Mouse (Mus musculus) thymus, adult 2 months (tissue): ENCODE measurements around the gene Snd1. TPM values are rescaled to one million over a fixed set of nuclear protein-coding genes. Genes with fewer than 3 reads are reported as not detected.

ENCODE experiments used
- DNase-seq: peaks from one replicate; pipeline ENCODE4 v3.0.0; 2021
- H3K27ac ChIP-seq: fragments of 200-500 bp; 2 replicates; pipeline ENCODE4 v1.5.1; 2012; ENCODE audit warnings: low read length, control low read depth; ENCODE audit not compliant: control insufficient read depth, insufficient read depth
- H3K27me3 ChIP-seq: fragments of 200-500 bp; 2 replicates; pipeline ENCODE4 v1.6.1; 2012; ENCODE audit warnings: mild to moderate bottlenecking, low read length, moderate library complexity, mixed read lengths; ENCODE audit not compliant: control insufficient read depth, insufficient read depth
- H3K36me3 ChIP-seq: fragments of 200-500 bp; 2 replicates; pipeline ENCODE4 v1.6.1; 2012; ENCODE audit warnings: mild to moderate bottlenecking, low read length, moderate library complexity; ENCODE audit not compliant: control insufficient read depth, insufficient read depth
- H3K4me1 ChIP-seq: fragments of 200-500 bp; replicated peaks from 2 replicates; pipeline ENCODE4 v1.6.1; 2012; ENCODE audit warnings: low read length; ENCODE audit not compliant: control insufficient read depth, insufficient read depth
- H3K4me3 ChIP-seq: fragments of 200-500 bp; 2 replicates; pipeline ENCODE4 v1.5.1; 2012; ENCODE audit warnings: mild to moderate bottlenecking, low read length, control low read depth, moderate library complexity; ENCODE audit not compliant: control insufficient read depth, insufficient read depth
- CTCF ChIP-seq: fragments of 200-500 bp; IDR thresholded peaks from 2 replicates; pipeline ENCODE4 v1.5.1; 2012; ENCODE audit warnings: mild to moderate bottlenecking, control low read depth, low read length, moderate library complexity, borderline replicate concordance; ENCODE audit not compliant: control insufficient read depth, poor library complexity, insufficient read depth; ENCODE audit errors: extremely low read depth
- POLR2A ChIP-seq: fragments of 200-500 bp; IDR thresholded peaks from 2 replicates; pipeline ENCODE4 v1.6.1; 2012; ENCODE audit warnings: mild to moderate bottlenecking, low read length, control low read depth, moderate library complexity; ENCODE audit not compliant: control insufficient read depth, poor library complexity, insufficient read depth; ENCODE audit errors: extremely low read depth
- WGBS: fragments of 180-500 bp; shearing (Covaris S2); methylation state at CpG from one replicate; pipeline ENCODE4 v1.1.7; 2018; 5-methylcytosine and 5-hydroxymethylcytosine counted together
- polyA plus RNA-seq: library from polyadenylated mRNA; depleted of rRNA; stranded (reverse); fragments of >200 nt; gene quantifications from 2 replicates; pipeline ENCODE4 v1.2.3, GENCODE M21; 2012

Snd1 gene
- polyA plus RNA-seq, 1 experiment = 79.3 TPM

DNA sequence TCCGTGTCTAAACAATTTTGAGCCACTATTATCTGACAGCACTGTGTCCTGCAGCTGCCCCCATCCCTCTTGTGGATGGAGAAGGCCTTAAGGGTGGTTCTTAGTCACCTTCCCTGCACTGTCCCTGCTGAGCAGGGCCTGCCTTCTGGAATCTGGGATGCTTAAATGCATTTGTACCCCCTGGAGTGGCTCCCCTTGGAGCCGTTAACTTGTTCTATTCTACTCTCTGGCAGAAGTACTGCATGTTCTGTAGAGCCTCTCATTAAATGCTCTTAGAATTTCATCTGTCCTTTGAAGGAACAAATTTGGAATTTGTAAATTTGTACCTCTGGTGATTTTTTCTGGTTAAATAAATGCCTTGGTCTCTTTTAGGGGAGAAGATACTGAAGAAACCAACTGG, 50.6 kb downstream of the Snd1 start:
- WGBS = 91% methylated on average over 2 of the region's 2 CpGs

GRCm38 (mm10) chr6:28527459-28527858, 52.5 kb downstream of the Snd1 start:
- no peak overlapping the region for H3K4me3 ChIP-seq
- no peaks in the 10 kb centered on the region for H3K4me1 ChIP-seq
- peaks cover 39% of the 10 kb centered on the region for H3K36me3 ChIP-seq
- TF ChIP-seq CTCF (no peak), POLR2A (no peak)
- H3K27ac ChIP-seq = no peak overlapping the region
- WGBS = 98% methylated on average over 10 of the region's 10 CpGs
- no peaks in the 10 kb centered on the region for H3K27me3 ChIP-seq
- DNase-seq = no peak

More for the DNA sequence above, 50.6 kb downstream of the Snd1 start:
- Histone ChIP-seq H3K36me3 (peaks cover 52% of the 10 kb centered on the region), H3K27ac (no peak overlapping the region), H3K4me3 (no peak overlapping the region), H3K27me3 (no peaks in the 10 kb centered on the region), H3K4me1 (no peaks in the 10 kb centered on the region)
- TF ChIP-seq CTCF (no peak), POLR2A (no peak)
- no peak for DNase-seq

DNA sequence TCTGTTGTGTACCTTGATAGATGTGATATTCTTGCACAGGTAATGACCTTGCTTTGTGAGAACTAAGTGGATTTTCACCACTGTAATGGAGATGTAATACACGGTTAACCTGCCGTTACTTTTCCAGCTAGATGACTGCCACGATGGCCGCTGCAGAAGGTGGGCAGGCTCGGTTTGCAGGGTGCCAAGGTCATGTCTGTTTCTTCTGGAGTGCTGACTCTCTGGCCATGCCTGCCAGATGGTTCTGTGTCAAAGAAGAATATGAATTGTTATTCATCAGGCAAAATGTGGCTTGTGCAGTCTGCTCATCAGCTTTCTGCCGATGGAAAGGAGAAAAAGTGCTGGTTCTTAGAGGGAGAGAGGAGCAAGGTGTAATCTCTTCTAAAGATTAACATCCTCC, 53.3 kb downstream of the Snd1 start:
- Histone ChIP-seq H3K4me1 (no peaks in the 10 kb centered on the region), H3K27ac (no peak overlapping the region), H3K27me3 (no peaks in the 10 kb centered on the region), H3K36me3 (peaks cover 35% of the 10 kb centered on the region), H3K4me3 (no peak overlapping the region)
- 98% methylated on average over 6 of the region's 6 CpGs for WGBS
- TF ChIP-seq CTCF = no peak
- DNase-seq = no peak

DNA sequence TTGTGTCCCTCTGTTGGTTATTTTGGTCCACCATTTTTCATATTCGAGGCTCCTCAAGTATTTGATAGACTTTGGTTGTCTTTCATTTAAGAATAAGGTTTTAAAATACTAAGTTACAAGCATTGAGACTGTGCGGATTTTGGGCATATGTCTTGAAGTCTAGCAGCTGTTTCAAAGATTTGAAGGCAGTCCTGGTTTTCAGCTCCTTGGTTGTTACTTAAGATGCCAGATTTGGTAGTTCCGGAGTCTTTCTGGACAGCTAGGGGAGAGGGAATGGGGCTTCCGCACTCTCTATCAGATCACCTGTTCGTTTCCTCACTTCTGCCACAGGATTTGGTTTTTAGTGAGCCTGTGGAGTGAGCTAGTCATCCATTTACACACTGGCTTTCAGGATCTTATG, 61.5 kb downstream of the Snd1 start:
- H3K4me1 ChIP-seq = no peaks in the 10 kb centered on the region
- H3K27me3 ChIP-seq = no peaks in the 10 kb centered on the region
- H3K27ac ChIP-seq = no peak overlapping the region
- no peak for TF ChIP-seq POLR2A
- TF ChIP-seq CTCF = no peak
- no peak overlapping the region for H3K4me3 ChIP-seq
- H3K36me3 ChIP-seq = peaks cover 15% of the 10 kb centered on the region
- WGBS = 96% methylated on average over 5 of the region's 5 CpGs
- no peak for DNase-seq

- 90% methylated on average over 10 of the region's 10 CpGs for WGBS
These were observed 63.0 kb downstream of the Snd1 start for GRCm38 (mm10) chr6:28537851-28538527.

DNA sequence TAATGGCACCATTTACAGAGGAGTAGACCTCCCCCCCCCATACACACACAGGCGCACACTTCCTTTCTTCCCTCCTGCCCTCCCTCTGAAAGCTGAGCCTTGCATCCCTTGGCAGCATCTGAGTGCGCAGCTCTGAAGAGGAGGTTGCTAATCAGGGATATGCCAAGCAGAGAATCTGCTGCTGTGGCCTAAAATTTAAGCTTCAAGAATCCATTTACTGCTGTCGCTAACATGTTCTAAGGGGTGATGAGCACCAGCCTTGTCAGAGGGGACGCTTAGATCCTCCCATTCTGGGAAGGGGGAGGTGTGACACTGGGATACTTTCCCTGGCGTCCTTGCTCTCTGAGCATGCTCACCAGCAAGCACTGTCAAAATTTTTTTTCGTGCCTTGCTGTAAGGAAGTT, 67.4 kb downstream of the Snd1 start:
- WGBS = 96% methylated on average over 6 of the region's 6 CpGs
- no peak for DNase-seq
- H3K36me3 ChIP-seq = peaks cover 7% of the 10 kb centered on the region; the same call in 1 of the 2 replicates
- no peaks in the 10 kb centered on the region for H3K27me3 ChIP-seq
- no peaks in the 10 kb centered on the region for H3K4me1 ChIP-seq
- no peak overlapping the region for H3K27ac ChIP-seq
- TF ChIP-seq CTCF (no peak), POLR2A (no peak)
- H3K4me3 ChIP-seq = no peak overlapping the region

More at GRCm38 (mm10) chr6:28537851-28538527, 63.0 kb downstream of the Snd1 start:
- TF ChIP-seq CTCF (no peak), POLR2A (no peak)
- Histone ChIP-seq H3K36me3 (peaks cover 11% of the 10 kb centered on the region), H3K27ac (no peak overlapping the region), H3K4me1 (no peaks in the 10 kb centered on the region), H3K27me3 (no peaks in the 10 kb centered on the region), H3K4me3 (no peak overlapping the region)
- no peak for DNase-seq

DNA sequence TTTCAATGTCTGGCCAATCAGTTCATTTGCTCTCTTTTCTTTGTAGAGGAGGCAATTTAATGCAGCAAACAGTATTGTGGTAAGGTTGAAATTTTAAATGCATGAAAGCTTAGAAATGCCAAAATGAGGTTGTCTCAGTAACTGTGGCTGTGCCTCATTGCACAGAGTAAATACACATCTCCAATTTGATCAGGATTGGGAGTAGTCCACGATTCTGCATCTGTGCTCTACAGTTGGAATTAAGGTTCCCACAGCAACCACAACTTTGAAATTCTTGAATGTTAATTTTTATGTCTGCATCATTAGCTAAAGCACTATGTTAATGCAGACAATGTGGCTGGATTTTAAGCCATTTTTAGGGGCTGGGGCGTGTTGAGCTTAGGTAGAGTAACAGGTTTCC, 72.0 kb downstream of the Snd1 start:
- TF ChIP-seq CTCF (no peak), POLR2A (no peak)
- H3K36me3 ChIP-seq = peaks cover 11% of the 10 kb centered on the region; the same call in 1 of the 2 replicates
- WGBS = 94% methylated on average over 2 of the region's 2 CpGs

More for the DNA sequence above, 72.0 kb downstream of the Snd1 start:
- no peaks in the 10 kb centered on the region for H3K27me3 ChIP-seq
- no peak overlapping the region for H3K4me3 ChIP-seq
- DNase-seq = no peak
- H3K27ac ChIP-seq = no peak overlapping the region
- H3K4me1 ChIP-seq = no peaks in the 10 kb centered on the region
